Mouse (Mus musculus) gastrocnemius, postnatal 25 days (tissue): ENCODE measurements around the gene Clpb. TPM values are rescaled to one million over a fixed set of nuclear protein-coding genes. Genes with fewer than 3 reads are reported as not detected.

Source experiments
- DNase-seq: peaks from one replicate; pipeline ENCODE4 v3.0.0; 2022
- total RNA-seq, 2 experiments: library from RNA; stranded (reverse); gene quantifications; 1 replicate in 1 of 2; 2 replicates in 1 of 2; pipeline ENCODE4 v1.2.3; 2021

Gene Clpb
- total RNA-seq, 2 experiments from 2014 or later: 49.2 to 50.8 TPM

DNA sequence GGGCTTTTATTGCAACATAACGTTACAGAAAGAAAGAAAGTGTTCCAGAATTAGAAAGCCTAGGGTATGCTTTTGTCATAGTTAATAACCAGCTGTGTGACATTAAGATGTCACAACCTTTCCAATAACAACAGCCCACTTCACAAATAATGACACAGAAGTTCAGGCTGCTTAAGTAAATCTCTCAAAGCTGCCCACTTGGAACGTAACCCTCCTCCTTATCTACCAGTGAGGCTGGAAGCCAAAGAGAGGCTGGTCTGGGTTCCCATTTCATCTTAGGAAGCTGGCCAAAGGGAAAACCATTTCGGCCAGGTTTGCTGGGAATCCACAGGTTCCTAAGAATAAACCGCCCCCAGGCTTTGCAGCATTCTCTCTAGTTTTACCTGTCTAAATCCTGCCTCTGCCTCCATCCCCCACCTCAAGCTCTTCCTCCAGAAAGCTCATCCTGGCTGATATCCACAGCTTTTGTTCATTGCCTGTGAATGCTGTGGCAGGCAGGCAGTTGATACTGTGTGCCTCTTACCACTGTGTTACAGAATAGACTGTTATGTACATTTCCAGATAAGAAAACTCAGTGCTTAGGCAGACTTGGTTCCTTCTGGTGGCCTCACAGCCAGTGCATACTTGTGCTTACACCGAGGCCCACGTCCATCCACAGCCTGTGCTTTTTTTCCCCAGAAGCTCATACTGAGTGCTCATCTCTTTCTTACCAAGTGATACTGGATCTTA is 12.8 kb downstream of the Clpb start:
- DNase-seq: no peak

DNA sequence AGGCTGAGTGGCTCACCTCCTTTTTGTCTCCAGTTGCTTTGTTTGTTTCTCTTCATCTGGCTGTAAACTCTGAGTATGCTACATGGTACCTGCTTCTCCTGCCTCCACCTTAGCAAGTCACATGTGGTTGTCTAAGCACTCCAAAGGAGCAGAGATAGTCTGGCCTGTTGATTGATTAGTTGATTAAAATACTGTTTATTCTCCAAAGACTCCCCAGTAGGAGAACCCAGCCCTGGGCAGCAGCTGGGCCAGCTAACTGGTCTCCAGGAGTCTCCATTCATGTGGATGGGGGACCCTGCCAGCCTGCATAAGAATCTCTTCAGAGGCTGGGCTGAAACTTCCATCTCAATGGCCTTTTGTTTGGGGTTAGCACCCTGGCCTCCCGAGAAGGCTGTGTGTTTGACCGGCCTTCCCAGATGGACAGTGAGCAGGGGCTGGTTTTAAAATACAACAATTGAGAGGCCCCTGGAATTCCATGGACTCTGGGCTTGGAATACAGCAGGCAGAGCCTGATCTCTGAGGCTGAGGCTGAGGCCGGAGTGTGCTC is 13.4 kb downstream of the Clpb start:
- DNase-seq: no peak

DNA sequence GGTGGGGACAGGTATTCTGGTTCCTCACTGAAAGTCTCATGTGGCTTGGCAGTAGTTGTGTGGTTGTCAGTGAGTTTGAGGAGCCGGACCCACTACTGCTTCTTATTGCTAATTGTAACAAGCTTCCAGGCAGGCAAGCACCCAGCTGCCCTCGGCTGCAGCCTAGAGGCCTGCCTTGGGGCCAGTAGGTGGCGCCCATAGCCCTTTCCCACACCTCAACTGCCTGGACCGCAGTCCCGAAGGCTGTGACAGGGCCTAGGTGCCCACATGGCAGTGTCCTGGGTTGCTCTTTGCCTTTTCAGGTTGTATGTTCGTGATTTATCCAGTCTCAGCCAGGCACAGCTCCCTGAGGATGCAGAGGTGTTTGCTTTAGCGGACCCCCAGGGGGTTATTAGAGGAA is 16.2 kb downstream of the Clpb start:
- DNase-seq: peak; percentile 75

DNA sequence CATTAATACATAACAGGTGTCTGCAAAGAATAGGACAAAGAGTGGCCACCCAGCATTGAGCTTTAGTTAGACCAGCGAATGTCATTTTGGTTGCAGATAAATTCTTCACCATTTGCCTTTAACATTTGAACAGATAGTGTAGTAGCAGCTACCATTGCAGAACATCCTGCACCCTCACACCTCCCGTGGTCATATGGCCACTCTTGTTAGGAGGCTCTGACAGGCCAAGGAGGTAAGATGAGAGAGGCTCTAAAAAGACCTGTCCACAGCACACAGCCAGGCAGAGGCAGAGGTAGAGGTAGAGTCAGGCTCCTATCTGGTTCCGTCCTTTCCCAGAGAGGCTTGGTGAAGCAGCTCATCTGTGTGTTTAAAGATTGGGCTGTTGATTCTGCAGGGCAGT is 17.5 kb downstream of the Clpb start:
- DNase-seq: no peak

DNA sequence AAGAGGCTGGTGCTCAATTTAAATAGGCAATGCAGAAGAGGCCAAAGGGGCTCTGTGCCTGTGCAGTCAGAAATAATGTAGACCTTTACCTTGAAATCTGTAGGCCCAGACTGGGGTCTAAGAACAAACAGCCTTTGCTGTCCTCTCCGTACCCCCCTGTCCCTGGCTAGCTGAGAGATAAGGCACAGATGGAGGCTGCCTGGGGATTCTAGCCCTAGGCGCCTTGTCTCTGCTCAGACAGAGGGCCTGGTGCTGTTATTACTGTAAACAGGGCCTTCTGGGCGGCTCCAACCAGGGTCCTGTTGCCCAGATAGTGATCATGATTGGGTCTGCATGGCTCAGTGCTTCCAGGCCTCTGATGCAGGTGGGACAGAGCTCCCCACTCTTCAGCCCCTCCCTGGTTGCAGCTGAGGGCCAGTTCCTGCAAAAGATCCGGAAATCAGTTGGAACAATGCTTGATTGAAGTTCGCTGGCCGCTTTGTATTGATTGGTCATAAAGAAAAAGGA is 18.2 kb downstream of the Clpb start:
- DNase-seq: no peak

DNA sequence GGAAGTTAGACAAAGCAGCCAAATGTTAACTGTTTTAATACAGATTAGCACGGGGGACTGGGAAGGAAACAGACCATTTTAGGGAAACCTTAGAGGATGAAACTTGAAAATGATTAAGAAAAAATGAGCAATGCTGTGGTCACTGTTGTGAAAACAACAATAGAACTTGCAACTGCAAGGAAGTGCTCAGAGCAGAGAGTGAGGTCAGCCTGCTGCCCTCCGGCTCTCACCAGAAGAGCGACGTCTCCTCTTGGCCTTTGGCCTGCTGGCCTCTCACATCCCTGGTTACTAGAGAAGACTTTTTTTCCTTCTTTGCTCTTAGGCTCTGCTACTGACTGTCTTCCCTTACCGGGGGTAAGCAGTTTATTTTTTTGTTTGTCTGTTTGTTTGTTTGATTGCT is 19.5 kb downstream of the Clpb start:
- DNase-seq: no peak

DNA sequence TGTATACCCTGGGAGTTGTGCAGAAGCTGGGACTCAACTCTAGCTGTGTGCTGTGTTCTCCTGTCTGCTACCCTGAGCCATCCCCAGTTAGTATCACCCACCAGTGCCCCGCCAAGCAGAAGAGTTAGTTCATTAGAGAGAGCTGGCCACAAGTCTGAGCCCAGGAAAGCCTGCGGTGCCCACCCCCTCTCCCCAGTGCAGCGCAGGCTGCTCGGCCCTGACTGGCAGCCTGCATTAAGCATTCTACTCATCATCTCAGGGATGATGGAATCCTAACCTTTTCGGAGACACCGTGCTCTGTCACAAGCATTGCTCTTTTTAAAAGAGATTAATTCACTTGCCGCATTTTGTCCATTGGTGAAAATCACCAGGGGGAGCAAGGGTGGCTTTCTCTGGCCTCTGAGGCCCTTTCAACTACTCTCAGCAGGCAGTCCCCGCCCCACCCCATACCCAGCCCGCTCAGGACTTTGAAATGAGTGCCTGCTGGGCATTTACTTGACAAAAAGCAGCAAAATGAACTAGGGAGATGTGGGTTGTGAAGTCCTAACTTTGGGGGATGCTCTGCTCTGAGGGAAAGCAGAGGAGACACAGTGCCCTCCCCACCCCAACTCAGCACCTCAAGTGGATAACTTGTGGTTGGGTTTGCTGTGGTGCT is 20.7 kb downstream of the Clpb start:
- DNase-seq: no peak

DNA sequence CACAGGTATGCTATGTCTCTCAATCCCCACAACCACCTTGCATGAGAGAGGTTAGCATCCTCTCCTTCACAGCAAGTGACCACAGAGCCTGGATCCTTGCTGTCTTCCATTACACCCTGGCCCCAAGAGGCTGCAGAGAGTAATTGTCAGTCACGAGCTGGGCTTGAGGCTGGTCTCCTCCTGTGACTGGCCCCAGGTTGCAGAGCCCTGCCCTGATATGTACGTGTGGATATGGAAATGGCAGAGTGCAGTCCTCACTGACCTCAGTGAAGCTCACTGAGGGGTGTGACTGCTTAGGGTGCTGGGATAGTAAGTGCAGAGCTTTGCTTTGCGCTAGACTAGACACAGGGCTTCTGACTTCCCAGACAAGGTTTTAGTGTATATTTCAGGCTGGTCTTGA is 21.2 kb downstream of the Clpb start:
- no peak for DNase-seq

DNA sequence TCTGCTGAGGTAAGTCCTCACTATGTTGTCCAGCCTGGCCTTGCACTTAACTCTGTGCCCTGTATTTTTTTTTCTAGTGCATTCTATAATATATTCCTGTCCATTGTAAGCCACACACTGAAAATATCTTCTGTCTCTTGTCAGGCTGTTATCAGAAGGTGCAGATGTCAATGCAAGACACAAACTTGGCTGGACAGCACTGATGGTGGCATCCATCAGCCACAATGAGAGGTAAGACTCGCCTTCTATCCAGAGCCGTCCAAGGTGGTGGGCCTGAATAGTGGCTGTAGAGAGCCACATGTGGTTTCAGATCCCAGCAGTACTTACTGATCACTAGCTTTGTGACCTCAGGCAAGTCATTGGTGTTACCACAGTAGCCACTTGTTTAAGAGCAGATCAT is 23.7 kb downstream of the Clpb start:
- no peak for DNase-seq

DNA sequence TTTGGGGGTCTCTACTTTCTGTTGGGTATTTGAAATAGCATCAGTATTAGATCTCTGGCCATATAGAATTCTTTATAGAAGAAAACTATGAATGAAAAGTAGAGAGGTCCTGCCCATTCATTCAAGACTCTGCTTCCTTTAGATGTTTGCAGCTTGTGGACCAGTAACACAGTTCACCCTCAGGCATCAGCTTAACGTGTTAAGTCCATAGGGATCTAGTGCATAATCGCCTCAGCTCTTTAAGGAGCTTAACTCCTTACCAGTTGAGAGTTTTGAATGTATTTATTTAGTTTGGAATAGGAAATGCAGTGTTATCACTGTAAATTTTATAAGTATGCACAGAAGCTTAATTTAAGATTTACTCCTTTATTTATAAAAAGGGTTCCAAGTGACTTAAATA is 27.0 kb downstream of the Clpb start:
- DNase-seq: no peak

DNA sequence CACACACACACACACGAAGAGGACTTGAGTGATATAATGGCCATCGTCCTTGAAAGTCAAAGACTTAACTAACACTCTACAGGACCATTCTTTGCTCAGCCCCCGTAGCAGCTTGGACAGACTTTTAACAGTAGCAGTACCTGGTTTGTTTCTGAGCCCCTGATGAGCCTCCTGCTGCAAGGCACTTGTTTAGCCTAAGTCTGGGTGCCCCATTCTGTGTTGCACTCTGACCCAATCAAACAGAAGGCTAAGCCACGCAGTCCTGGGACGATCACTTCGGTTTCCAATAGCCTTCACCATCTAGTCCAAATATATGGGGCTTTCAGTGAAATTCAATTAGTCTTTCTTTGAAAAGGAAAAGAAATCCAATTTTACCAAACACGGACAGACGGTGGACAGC is 28.4 kb downstream of the Clpb start:
- no peak for DNase-seq

DNA sequence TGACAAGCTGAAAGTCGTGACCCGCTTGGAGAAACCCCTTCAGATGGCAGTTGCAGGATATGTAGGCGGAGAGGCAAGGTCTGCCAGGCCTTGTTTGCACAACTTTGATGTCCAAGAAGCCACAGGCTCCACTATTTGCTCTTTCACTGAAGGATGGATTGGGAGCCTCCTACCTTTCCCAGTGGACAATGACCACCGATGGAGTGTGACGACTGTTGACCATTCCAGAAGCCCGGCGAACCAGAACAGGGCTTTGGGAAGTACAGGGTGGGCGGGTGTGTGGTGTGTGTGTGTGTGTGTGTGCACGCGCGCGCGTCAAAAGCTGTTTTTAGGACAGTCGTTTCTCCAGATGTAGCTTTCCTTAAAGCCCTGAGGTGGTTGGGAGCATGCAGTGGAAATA is 29.0 kb downstream of the Clpb start:
- no peak for DNase-seq

DNA sequence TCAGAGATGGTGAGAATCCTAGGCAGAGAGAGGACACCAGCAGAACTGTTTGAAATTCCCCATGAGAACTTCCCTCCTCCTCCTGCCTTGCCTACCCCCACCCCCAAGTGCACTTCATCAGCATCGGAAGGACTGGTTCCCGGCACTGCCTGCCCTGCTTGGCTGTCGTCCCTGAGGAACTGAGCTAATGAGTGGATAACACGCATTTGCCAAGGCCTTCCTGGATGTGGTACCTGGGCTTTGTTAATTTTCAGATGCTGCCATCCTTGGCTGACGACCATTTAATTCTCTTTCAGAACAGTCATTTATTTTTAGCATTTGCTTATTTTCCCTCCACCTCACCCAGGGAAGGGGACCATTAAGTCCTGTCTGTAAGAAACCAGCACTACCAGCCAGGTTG is 32.0 kb downstream of the Clpb start:
- DNase-seq: no peak

DNA sequence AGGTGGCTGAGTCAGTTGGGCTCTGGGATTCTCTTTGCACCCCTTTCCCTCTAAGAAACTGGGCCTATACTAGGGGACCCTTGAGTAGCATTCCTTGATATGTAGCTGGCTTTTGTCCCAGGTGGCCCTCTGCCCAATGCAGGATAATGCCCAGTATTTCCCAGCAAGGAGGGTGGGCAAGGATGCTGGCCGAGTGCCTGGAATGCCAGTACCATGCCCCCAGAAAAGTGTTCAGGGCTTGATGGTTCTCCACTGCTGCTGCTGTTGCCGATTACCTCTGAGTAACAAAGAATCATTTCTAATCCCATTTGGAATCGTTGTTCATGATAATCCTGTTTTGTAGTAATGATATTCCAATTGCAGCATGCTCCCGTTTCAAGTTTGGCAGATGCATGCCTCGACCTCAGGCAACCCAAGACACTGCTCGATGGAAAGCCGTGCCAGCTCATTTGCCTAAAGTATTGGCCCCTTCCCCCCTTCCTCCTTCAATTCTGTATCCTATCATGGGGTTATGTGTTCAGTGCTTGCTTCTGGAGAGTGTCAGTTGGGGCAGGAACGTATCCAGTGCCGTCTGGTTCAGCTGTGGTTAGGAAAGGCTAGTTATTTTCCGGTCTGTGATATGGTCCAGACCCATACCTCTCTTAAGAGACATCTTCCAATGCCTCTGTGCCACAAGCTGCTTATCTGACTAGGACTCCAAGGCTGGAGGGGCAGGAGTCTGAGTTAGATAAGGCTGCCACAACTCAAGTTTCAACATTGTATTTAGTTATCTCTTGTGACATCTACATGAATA is 33.7 kb downstream of the Clpb start:
- no peak for DNase-seq

DNA sequence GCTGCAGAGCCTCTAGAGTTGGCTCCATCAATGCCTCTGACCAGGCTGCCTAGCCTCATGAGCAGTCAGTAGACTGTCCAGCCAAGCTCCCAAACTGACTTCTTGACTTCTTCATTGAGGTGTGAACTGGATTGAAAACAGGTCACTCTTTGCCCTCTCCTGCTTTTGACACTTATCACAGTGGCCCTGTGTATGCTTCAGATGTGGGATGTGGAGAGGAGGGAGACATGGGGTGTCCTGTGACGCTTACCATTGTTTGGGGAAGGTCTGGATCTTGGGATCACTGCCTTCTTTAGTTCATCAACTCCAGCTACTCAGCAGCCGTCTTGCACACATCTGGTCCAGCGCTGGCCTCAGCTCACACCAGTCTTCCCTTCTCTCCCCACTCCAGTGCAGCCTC is 36.9 kb downstream of the Clpb start:
- no peak for DNase-seq

DNA sequence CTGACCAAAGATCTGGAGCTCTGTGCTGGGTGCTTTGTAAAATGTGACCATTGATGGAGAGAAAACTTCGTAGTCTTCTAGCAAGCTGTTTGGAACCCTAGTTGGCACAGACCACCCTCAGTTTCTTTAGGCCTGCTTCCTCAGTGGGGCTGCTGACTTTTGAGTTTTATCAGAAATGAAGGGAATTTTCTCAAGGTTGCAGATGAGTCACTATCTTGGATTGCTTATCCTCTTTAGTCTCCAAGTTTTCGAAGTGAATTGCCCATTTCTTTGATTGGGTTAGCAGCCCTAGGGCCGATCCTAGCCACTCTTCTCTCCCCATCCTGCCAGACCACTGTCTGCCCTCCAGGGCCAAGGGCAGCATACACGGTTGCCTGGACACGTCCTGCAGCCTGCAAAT is 39.3 kb downstream of the Clpb start:
- no peak for DNase-seq

DNA sequence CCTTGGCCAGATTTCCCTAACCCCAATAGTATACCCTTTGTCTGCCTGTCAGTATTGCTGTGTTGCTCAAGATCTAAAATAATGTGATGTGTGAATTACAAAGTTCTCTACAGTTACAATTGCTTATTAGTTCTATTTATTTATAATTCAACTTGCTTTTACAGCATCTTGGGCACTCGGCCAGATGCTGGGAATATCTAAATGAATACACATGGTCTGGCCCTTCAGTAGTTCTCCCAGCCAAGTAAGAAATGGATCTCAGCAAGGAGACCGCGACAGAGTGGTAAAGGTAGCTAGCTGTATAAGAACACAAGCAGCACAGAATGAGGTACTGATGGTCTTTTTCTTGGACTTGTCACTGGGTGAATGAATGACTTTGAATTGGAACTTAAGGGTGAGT is 46.2 kb downstream of the Clpb start:
- DNase-seq: no peak

DNA sequence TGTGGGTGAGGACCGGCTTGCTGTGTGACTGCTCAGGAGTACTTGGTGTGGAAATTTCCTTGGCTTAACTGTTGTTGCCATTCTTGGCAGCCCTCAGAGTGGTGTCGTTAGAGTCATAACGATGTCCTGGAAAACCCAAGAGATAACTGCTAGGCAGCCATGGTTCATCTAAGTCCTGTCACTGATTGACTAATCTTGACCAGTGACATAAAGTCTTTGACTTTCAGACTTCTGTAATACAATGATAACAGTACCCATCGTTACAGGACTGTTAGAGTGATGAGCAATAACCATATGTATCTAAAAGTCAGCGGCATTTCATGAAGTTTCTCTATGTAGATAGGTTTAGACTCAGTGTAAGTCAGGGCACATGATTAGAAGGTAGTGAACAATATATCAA is 46.8 kb downstream of the Clpb start:
- DNase-seq: no peak

DNA sequence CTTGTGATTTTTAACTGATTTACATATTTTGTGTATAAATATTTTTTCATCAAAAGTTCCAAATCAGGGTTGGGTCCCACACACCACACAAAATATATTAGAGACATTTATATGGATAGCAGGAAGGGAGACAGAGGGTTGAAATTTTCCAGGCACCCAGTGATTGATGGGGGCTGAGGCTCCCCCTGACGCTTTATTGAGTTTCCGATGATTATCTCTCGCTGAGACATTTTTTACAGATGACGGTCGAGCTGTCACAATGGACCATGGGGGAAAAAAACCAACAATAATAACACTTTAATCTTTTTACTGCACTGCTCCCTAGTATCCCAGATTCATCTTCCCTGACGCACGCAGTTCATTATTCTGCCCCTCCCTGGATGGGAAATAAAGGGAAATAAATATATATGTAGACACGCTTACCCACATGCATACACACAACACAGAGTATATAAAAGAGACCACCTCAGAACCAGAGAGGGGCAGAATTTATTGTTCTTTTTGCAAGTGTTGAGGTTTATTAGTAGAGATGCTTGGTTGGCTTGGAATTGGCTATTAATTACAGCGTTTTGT is 50.5 kb downstream of the Clpb start:
- DNase-seq: no peak

DNA sequence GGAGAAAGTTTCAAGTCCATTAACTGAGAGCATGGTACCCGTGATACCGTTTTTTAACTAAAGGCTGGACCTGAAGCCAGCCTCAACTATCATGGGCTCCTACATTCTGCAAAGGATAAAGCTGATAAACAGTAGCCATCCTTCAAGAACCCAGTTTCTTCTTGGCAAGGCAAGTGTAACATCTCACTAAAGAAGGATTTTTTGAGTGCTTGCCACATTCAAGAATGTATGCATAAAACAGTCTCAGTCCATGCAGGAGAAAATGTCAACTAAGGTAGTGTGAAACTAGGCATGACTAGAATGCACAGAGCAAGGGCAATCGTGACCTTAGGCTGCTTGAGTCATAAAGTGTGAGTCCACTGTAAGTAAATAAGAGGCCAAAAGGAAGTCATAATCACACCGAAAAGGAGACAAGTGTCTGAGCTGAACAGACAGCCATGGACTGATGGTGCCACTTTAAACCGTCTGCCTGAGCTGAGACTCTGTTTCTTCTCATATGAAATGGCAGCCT is 51.7 kb downstream of the Clpb start:
- no peak for DNase-seq

DNA sequence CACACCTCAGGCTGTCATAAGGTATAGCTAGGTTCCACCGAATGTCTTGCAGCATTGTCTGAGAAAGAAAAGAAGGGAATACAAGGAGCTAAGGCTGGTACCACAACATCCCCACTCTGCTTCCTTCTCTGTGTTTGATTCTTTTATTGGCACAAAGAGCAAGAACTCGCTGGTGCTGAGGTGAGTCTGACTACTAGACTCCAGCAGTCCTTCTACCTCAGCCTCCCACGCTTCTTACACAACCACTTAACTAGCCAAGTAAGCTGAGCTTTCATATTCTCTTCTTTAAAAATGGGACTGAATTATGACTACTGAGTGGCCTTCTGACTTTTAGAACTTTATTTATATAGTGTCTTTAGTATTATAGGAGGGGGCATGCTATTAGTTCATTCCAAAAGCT is 56.9 kb downstream of the Clpb start:
- DNase-seq: no peak

DNA sequence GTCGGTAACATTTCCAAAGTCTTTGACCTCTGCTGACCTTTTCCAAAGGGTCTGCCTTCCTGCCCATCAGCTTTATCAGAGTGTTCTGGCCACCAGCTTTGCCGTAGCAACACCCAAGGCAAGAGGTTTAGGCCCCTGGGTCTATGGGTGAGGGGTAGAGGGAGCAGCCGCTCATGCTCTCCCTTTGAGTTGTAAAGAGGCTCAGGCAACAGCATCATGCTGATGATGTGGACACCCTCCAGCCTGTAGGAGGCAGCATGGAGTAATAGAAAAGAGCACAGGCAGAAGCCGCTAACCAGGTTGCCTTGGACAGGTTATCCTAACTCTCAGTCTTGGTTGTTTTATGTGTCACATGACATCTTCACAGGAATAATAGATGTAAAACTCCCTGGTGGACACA is 61.6 kb downstream of the Clpb start:
- DNase-seq: no peak
